Mouse (Mus musculus) heart, adult 18-20 months (tissue): ENCODE data around the gene Spag5. TPM values are rescaled to one million over a fixed set of nuclear protein-coding genes. Genes with fewer than 3 reads are reported as not detected.

Experiments used
- DNase-seq, 2 experiments: peaks; one replicate each; pipeline ENCODE4 v3.0.0; 2021 to 2022; ENCODE audit warnings: mixed read lengths in 1 of 2
- total RNA-seq, 2 experiments: library from RNA; stranded (reverse); gene quantifications; 2 replicates each; pipeline ENCODE4 v1.2.3; 2021

Spag5 gene
- total RNA-seq, 2 experiments from 2014 or later, result 0.28 to 0.35 TPM

DNA sequence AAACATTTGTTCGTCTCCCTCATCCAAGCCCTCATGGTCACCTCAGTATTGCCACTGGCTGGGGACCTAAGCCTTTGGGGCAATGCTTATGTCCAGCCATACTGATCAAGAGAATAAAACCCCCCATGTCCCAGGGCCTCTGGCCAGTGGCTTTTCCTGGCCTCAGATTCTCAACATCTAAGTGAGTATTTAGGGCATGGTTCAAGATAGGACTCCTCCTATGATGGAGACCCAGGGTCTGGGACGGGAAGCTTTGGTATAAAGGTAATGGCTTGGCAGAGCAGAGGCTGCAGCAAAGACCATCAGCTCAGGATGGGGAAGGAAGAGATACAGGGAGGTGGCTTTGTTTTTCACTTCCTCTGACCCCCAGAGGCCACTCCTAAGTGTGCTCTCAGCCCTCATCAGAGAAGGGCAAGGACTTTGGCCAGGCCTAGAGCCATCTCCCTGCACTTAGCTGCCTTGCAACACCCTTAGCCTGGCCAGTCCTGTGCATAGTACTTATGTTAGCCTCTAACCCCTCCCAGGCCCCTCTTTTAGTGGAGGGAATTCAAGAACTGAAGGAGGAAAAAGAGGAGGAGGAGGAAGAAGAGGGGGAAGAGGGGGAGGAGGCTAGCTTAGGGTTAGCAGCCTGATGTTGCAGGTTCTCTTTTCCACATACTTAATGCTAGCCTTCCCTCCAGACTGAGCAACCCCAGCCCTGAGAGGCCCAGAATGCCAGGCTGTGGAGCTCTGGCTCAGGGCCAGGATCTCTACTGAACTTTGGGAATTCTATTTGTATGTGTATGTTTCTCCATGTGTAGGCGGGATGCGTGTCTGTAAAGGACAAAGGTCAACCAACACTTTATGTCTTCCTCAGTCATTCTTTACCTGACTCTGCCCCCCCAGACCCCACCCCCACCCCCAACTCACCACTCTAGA, 48.4 kb downstream of the Spag5 start:
- DNase-seq, result peak in 1 of 2 experiments; percentile 43

DNA sequence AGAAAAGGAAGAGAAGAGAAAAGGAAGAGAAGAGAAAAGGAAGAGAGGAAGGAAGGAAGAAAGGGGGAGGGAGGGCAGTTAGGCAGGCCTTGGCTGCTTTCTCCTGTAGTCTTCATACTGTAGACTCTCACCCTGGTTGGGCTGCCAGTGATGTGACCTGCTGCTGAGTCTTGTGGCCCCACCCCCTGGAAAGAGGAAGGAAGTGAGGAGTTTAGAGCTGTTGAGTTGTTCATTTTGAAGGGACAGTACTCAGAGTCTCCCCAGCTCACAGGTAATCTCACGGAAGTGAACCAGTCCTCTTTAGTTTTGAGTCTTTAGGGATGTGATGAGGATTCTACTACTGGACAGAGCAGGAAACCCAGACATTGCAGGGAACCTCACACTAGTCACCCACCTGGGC, 51.8 kb downstream of the Spag5 start:
- no peak for DNase-seq

DNA sequence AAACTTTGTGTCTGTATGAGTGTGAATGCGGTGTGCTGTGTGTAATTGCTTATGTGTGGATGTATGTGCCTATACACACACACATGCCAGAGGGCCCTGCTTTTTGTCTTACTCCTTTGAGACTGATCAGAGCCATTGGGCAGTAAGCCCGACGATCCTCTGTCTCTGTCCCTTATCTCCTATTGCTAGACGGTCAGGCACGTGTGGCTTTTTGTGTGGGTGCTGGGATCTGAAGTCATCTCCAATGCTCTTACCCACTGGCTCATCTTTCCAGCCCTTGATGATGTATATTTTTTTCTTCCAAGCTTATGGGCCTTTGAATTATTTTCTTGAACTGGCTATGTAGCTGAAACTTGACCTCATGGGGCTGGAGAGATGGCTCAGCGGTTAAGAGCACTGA, 53.6 kb downstream of the Spag5 start:
- DNase-seq, result no peak

DNA sequence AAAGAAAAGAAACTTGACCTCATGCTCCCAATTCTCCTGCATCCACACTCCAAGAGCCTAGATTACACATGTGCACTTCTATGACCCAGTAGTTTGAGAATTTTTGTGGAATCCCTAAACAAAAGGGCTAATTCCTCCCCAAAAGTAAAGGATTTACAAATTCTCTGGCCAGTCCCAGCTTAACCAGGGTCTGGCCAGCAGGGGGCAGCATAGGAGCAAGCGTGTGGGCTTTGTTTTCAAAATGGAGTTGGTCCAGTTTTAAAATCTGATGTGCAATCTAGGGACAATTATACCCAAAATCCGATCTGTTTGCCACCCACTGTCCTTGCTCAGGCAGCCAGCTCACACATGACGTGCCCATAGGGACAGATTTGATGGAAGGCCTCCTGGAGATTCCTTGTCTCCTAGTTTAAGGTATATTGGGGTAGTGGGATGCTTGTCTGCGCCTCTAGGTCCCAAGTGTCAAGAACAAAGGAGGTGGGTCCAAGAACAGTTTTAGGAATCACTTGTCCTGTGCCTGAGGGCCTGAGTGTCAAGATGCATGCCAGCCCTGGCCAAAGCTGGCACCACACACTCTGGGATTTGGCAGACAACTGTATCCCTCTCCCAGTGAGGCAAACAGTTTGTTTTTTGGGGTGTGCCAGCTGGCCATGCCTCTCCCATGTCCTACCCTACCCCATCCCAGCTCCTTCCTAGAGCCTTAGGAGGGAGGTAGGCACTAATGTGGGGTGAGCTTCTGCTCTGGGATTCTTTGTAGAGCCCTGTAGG, 54.3 kb downstream of the Spag5 start:
- peak; percentile 36 to 83 for DNase-seq

DNA sequence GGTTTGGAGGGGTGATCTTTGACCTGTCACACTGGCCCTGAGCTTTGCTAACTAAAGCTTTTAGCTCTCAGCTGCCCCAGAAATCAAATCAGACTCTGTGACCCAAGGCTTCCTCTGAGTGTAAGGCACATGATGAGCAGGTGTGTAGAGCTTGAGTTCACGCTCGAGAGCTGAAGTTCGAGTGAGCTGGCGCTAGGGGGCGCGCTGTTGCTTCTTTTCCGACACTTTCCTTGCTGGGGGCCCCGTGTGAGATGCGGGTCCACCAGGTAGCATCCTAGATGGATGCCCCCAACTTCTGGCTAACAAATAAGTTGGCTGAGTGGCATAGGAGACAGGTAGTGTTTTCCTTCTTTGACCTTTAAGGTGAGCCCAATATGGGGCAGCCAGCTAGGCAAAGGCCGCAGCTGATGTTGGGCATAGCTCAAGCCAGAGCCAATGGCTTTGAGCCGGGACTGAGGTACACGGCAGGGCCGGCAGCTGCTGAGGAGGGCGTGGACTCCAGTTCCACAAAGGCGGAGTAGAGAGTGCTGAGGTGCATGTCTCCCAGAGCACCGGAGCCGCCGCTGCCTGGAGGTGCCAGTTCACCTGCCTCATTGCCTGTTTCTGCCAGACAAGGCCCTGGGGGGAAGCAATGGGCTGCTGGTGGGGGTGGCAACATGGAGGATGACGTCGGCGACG, 57.1 kb downstream of the Spag5 start:
- DNase-seq, result peak in 1 of 2 experiments; percentile 24

DNA sequence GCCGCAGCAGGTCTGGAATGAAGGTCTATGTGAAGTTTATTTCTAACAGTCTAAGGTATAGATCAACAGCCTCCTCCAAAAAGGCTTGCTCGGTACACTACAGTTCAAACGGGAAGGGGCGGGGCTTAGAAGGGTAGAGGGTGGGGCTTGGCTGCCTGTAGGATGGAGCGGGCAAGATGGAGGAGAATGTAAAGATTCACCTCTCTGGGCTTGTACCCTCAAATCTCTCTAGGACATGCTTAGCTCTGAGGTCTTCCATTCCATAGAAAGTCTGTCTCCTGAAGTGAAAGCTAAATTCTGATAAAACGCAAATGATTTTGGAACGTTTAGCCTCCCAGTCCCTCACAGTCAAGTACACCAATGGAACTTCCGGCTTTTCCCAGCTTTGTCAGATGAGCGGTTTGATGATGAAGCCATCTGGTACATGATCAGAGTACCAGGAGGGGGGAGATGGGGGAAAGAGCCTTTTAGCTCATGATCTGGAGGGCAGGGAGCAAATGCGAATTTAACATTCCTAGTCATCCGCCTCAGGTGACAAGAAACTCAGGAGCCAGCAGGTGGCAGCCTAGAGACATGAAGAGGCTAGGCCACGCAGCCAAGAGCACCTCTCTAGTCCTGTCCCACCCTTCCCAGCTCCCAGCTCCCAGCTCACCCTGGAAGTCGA, 58.9 kb downstream of the Spag5 start:
- peak; percentile 66 to 81 for DNase-seq

DNA sequence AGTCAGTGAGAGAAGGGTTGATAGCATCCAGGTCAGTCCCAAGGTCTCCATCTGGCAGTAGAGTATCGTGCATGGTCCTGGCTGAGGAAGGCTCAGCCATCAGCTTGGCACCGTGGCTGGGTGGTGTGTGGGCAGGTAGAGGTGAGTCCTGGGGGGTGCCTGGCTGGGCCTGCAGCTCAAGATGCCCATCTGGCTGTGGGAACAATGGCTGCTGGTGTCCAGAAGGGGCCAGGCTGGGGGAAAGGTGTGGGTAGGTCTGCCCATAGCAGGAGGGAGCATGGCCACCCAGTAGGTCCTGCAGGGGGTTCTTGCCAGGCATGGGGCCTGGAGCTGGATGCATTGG, 59.4 kb downstream of the Spag5 start:
- DNase-seq, result no peak

DNA sequence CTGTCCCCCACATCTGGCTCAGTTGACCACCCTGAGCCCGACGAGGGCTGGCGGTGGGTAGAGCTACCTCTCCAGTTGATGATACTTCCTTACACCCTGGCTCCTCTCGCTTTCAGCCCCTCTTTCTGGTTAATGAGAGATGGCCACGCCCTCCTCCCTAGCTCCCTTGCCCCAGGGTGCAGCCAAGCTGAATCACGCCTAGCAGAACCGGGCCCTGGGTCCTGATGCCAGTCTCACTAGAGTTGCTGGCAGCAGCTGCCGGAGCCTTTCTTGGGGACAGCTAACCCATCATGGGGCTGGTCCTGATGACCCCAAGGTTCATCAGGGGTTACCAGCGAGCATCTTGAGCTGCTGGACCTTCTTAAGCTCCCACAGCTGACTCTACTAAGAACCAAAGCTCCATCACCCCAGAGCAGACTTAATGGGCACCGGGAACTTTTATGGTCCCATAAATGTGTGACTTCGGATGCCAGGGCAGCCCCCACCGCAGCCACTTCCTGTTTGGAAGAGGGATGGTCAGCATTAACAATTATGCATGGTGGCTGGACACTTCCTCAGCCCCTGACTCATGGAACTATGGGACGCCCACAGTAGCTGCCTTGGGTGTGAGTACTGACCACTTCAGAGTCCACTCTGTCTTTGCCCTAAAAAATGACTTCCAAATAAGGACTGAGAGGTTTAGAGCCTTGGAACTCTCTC, 62.1 kb downstream of the Spag5 start:
- no peak for DNase-seq

DNA sequence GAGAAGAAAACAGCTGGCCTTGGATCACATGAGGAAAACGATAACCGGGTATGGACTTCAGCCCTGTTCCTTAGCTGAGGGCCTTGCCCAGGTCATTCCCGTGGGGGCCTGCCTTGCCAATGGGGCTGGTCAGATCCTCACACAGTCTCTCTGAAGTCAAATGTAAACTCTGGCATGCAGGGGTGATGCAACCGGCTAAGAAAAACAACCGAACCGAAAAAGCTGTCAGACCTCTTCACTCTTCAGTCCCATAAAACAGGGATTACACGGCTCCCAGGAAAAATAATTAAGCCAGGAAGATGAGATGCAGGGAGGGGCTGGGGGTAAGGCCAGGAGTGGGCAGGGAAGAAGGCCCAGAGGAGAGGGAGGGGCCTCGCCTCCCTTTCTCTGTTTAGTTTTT, 62.8 kb downstream of the Spag5 start:
- DNase-seq, result no peak

DNA sequence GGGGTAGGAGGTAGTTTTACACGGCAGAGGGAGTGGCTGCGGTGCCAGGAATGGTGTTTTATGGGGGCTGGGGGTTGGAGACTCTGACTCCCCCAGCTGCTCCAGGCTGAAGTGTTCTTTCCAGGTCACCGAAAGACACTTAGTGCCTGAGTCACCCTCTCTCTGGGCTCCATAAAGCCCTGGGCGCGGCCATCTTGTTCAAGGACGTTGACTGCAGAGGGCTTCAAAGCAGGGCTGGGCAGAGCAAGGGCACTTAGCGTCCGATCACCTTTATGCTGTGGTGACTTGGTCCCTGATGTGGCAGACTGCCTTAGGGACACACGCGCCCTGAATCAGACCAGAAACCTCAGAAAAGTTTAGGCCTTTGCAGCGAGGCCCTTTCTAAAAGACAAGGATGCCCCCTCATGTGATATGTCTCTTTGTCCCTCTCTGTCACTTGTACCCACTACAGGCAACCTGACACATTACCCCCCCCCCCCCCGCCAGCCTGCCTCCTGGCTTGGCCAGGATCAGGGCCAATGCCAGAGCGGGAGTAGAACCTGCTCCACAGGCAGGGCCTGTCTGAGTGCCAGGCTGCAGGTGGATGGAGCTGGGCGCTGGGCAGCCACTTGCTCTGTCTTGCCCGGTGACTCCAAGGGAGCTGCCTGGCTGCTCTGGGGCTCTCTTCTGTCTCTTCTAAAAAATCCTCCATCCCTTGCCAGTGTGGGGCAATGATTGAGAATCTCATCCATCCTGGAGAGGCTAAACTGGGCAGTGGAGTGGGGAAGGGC, 66.3 kb downstream of the Spag5 start:
- DNase-seq, result no peak

DNA sequence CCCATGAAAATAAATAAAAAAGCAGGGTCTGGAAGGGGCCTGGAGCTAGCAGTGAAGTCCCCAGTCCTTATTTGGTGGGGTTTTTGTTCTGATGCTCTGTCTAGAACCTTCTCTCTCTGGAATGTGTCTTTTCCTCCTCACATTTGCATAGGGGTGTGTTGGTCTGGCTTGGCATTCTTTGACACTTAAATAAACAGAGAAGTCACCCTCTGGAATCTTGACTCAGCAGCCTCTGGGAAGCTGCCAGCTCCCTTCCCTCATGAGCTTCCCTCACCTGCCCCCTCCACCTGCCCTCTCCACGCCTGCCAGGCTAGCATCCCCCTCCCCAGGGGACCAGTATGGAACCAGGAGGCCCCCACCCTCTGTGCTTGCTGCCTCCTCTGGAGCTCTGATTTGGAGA, 69.1 kb downstream of the Spag5 start:
- no peak for DNase-seq

DNA sequence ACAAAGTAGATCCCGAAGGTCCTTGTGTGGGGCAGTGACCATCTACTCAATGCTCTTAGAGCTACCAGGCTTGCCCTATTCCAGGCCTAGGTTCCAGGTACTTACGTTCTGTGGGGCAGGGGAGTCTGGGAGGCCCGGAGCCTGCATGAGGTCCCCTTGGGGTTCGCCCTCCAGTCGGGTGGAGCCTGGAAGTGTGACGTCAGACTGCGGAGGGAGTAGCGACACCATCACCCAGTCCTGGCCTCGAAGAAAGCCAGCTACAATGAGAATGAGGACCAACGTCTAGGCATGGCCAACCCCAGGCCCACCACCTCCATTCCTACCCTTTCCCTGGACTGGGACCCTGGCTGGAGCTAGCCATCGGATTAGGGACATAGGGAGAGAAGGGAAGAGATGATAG, 70.4 kb downstream of the Spag5 start:
- no peak for DNase-seq

Other genes starting within 250 kb of the Spag5 start
- gene Eral1, start 221.1 kb upstream of the Spag5 start, total RNA-seq, result 10 to 100 TPM; 28.9 to 29.3 TPM
- 10 to 100 TPM; 11.7 to 12.5 TPM for gene Fam222b, start 206.9 kb upstream of the Spag5 start, total RNA-seq
- 1 to 10 TPM; 3.2 to 4.6 TPM for gene Traf4, start 135.9 kb upstream of the Spag5 start, total RNA-seq
- 1 to 10 TPM; 1.7 to 2.6 TPM for gene Nek8, start 124.9 kb upstream of the Spag5 start, total RNA-seq
- gene Tlcd1, start 124.8 kb upstream of the Spag5 start, total RNA-seq, result 10 to 100 TPM in 1 of 2 experiments, 1 to 10 TPM in 1; 3.2 to 10.6 TPM
- gene Rpl23a, start 117.9 kb upstream of the Spag5 start, total RNA-seq, result 100 to 1,000 TPM; 866 to 935 TPM
- gene Rab34, start 113.1 kb upstream of the Spag5 start, total RNA-seq, result 10 to 100 TPM in 1 of 2 experiments, 1 to 10 TPM in 1; 6.4 to 11.4 TPM
- 1 to 10 TPM in 1 of 2 experiments, under 1 TPM in 1; 0.89 to 1.6 TPM for gene Proca1, start 108.1 kb upstream of the Spag5 start, total RNA-seq
- 10 to 100 TPM; 52.7 to 55.7 TPM for gene Sdf2, start 55.8 kb upstream of the Spag5 start, total RNA-seq
- 10 to 100 TPM; 28.4 to 29.7 TPM for gene Supt6, start 55.5 kb upstream of the Spag5 start, total RNA-seq
- gene 2610507B11Rik, start 39.8 kb upstream of the Spag5 start, total RNA-seq, result 100 to 1,000 TPM; 203 to 219 TPM
- under 1 TPM; 0.37 to 0.49 TPM for gene BC030499, start 10.7 kb upstream of the Spag5 start, total RNA-seq
- gene Aldoc, start 21.4 kb downstream of the Spag5 start, total RNA-seq, result 1 to 10 TPM in 1 of 2 experiments, under 1 TPM in 1; 0.97 to 1.2 TPM
- gene Pigs, start 26.9 kb downstream of the Spag5 start, total RNA-seq, result 10 to 100 TPM; 24.6 to 26.7 TPM
- gene Unc119, start 42.0 kb downstream of the Spag5 start, total RNA-seq, result 1 to 10 TPM; 5.2 to 5.8 TPM
- not detected for gene Foxn1, start 85.0 kb downstream of the Spag5 start, total RNA-seq
- gene Slc13a2, start 120.7 kb downstream of the Spag5 start, total RNA-seq, result not detected
- 1 to 10 TPM; 2.5 to 2.7 TPM for gene Slc46a1, start 164.2 kb downstream of the Spag5 start, total RNA-seq
- gene Sarm1, start 196.2 kb downstream of the Spag5 start, total RNA-seq, result under 1 TPM; 0.45 to 0.59 TPM
- 10 to 100 TPM; 15.2 to 18.5 TPM for gene Vtn, start 197.6 kb downstream of the Spag5 start, total RNA-seq
- not detected for gene Sebox, start 201.9 kb downstream of the Spag5 start, total RNA-seq
- gene Tmem199, start 210.6 kb downstream of the Spag5 start, total RNA-seq, result 10 to 100 TPM; 10.4 to 12.2 TPM
- 100 to 1,000 TPM; 150 to 158 TPM for gene Poldip2, start 210.7 kb downstream of the Spag5 start, total RNA-seq
- gene Tnfaip1, start 234.8 kb downstream of the Spag5 start, total RNA-seq, result 10 to 100 TPM; 37.6 to 43.3 TPM
- 10 to 100 TPM; 31.9 to 32.6 TPM for gene Ift20, start 234.8 kb downstream of the Spag5 start, total RNA-seq
- 1 to 10 TPM; 4.2 to 6.1 TPM for gene Tmem97, start 249.2 kb downstream of the Spag5 start, total RNA-seq